Mouse (Mus musculus) hindbrain, embryonic 16.5 days (tissue): Measurements from ENCODE around the gene Rab9. TPM values are rescaled to one million over a fixed set of nuclear protein-coding genes. Genes with fewer than 3 reads are reported as not detected.

Source experiments
- ATAC-seq: fragments of 200-750 bp; cut with Nextera tagmentation; 2 replicates; pipeline ENCODE4 v1.8.0; 2017; ENCODE audit warnings: moderate TSS enrichment, moderate library complexity
- H3K27ac ChIP-seq: fragments of 300-500 bp; sonication (generic); 2 replicates; pipeline ENCODE4 v1.5.1; 2014; ENCODE audit warnings: low read depth, mild to moderate bottlenecking, control low read depth, low read length, moderate library complexity
- H3K27me3 ChIP-seq: fragments of 300-500 bp; sonication (generic); replicated peaks from 2 replicates; pipeline ENCODE4 v1.6.1; 2014; ENCODE audit warnings: low read length; ENCODE audit not compliant: control insufficient read depth, insufficient read depth
- H3K36me3 ChIP-seq: fragments of 300-500 bp; sonication (generic); 2 replicates; pipeline ENCODE4 v1.6.1; 2014; ENCODE audit warnings: mild to moderate bottlenecking, low read length, moderate library complexity, mixed read lengths; ENCODE audit not compliant: control insufficient read depth, insufficient read depth
- H3K4me1 ChIP-seq: fragments of 300-500 bp; sonication (generic); 2 replicates; pipeline ENCODE4 v1.6.1; 2014; ENCODE audit warnings: low read depth, low read length; ENCODE audit not compliant: control insufficient read depth, insufficient read depth
- H3K4me2 ChIP-seq: fragments of 300-500 bp; sonication (generic); 2 replicates; pipeline ENCODE4 v1.6.1; 2014; ENCODE audit warnings: mild to moderate bottlenecking, low read length, control low read depth, moderate library complexity
- H3K4me3 ChIP-seq: fragments of 300-500 bp; sonication (generic); 2 replicates; pipeline ENCODE4 v1.5.1; 2014; ENCODE audit warnings: mild to moderate bottlenecking, low read length, control low read depth, moderate library complexity
- H3K9ac ChIP-seq: fragments of 300-500 bp; sonication (generic); 2 replicates; pipeline ENCODE4 v1.6.1; 2014; ENCODE audit warnings: low read depth, mild to moderate bottlenecking, control low read depth, low read length, moderate library complexity
- H3K9me3 ChIP-seq: fragments of 300-500 bp; sonication (generic); 2 replicates; pipeline ENCODE4 v1.6.1; 2014; ENCODE audit warnings: mild to moderate bottlenecking, low read length, moderate library complexity; ENCODE audit not compliant: control insufficient read depth
- WGBS: fragments of 180-500 bp; shearing (Covaris S2); extraction: QIAGEN DNeasy Blood & Tissue Kit; methylation state at CpG from one replicate; pipeline ENCODE4 v1.1.7; 2014; 5-methylcytosine and 5-hydroxymethylcytosine counted together
- polyA plus RNA-seq: library from polyadenylated mRNA; unstranded; fragments of >200 nt; fragmentation: Nextera tagmentation; extraction: Ambion mirVana; gene quantifications from 2 replicates; pipeline ENCODE4 v1.2.1, GENCODE M21; 2015

Gene Rab9
- polyA plus RNA-seq, 1 experiment from 2014 or later, result 53.5 TPM

DNA sequence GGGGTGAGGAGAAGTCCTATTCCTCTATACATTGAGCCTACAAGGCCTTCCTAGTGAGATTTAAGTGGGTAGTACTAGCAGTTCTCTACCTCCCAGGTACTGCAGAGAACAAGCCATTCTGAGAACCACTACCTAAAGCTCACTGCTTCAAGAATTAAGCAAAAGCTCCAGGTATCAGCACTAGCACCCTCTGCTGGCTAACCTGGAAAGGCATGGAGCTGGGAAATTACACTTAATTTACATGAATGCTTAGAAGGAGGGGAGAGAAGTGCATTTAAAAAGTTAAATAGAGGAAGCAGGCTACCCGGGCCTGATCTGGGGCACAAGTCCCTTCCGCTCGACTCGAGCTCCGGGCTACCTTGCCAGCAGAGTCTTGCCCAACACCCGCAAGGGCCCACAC lies 63.5 kb downstream of the Rab9 start:
- Histone ChIP-seq H3K4me3 (no peak overlapping the region), H3K27me3 (no peaks in the 10 kb centered on the region), H3K4me2 (no peak overlapping the region), H3K36me3 (no peaks in the 10 kb centered on the region), H3K9ac (no peak overlapping the region), H3K27ac (no peak overlapping the region), H3K9me3 (no peaks in the 10 kb centered on the region), H3K4me1 (no peaks in the 10 kb centered on the region)
- no peak for ATAC-seq
- 78% methylated on average over 2 of the region's 6 CpGs for WGBS

DNA sequence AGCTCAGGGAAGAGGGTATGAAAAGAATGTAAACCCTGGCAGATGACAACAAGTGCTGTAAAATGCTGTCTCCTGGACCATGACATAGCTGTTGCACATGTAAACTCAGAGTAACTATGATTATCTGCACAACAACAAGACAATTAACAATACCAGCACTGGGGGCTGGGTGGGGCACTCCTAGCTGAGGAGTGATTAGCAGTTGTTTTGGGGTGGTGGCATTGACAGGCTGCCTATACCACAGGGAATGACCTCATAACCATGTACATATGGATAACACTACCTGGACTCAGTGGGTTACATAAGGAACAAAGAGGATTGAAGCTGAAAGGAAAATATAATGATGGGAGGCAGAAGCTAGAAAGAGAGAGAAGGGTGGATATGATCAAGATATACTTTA lies 71.8 kb downstream of the Rab9 start:
- Histone ChIP-seq H3K27me3 (no peaks in the 10 kb centered on the region), H3K4me2 (no peak overlapping the region), H3K4me3 (no peak overlapping the region), H3K9ac (no peak overlapping the region), H3K27ac (no peak overlapping the region), H3K4me1 (no peaks in the 10 kb centered on the region), H3K36me3 (peaks cover 3% of the 10 kb centered on the region; the same call in 1 of the 2 replicates), H3K9me3 (no peaks in the 10 kb centered on the region)
- ATAC-seq, result no peak

Other genes with a start within 250 kb of the Rab9 start
- 303 and 312 TPM in 2 replicates for gene Gpm6b, start 241.0 kb downstream of the Rab9 start, polyA plus RNA-seq
- gene Trappc2, start 39.3 kb downstream of the Rab9 start, polyA plus RNA-seq, result 87.1 and 100 TPM in 2 replicates
- gene Ofd1, start 39.2 kb downstream of the Rab9 start, polyA plus RNA-seq, result 5.6 and 6.0 TPM in 2 replicates
- gene Tceanc, start 38.7 kb upstream of the Rab9 start, polyA plus RNA-seq, result 3.9 and 5.6 TPM in 2 replicates
- 4.8 and 5.3 TPM in 2 replicates for gene Egfl6, start 105.9 kb upstream of the Rab9 start, polyA plus RNA-seq